Mouse (Mus musculus) heart, postnatal 14 days (tissue): ENCODE measurements around the gene Yipf1. TPM values are rescaled to one million over a fixed set of nuclear protein-coding genes. Genes with fewer than 3 reads are reported as not detected.
A peak's percentile ranks its signal among the peaks of the same experiment; 100 is the strongest.
"Not testable (repeated sequence)": the region's sequence is repeated elsewhere in the genome, so short reads cannot be mapped to it uniquely, and the experiment has no call there.

Source experiments
- DNase-seq, 2 experiments: peaks; one replicate each; pipeline ENCODE4 v3.0.0; 2021 to 2022
- intact Hi-C: fragments of 180-260 bp; cut with DNase I; formaldehyde crosslinking; loops from one replicate; pipeline ENCODE4 v1.15.1; 2025
- total RNA-seq, 2 experiments: library from RNA; stranded (reverse); gene quantifications; 2 replicates each; pipeline ENCODE4 v1.2.3; 2021

Gene Yipf1
- total RNA-seq, 2 experiments from 2014 or later = 22.3 to 25.3 TPM

- DNase-seq = no peak
- intact Hi-C loops = no loop called here
These were observed 4.5 kb downstream of the Yipf1 start for GRCm38 (mm10) chr4:107318646-107319045.

GRCm38 (mm10) chr4:107321041-107321440 is 6.9 kb downstream of the Yipf1 start:
- intact Hi-C loops = no loop called here
- no peak for DNase-seq

- intact Hi-C loops = no loop called here
- no peak for DNase-seq
These were observed 8.9 kb downstream of the Yipf1 start for GRCm38 (mm10) chr4:107323113-107323512.

GRCm38 (mm10) chr4:107328530-107328929 is 14.4 kb downstream of the Yipf1 start:
- no peak for DNase-seq
- intact Hi-C loops = no loop called here

GRCm38 (mm10) chr4:107333514-107333913 is 19.4 kb downstream of the Yipf1 start:
- intact Hi-C loops = no loop called here
- no peak for DNase-seq

- DNase-seq = no peak
- intact Hi-C loops = no loop called here
These were observed 22.2 kb downstream of the Yipf1 start for GRCm38 (mm10) chr4:107336356-107336755.

GRCm38 (mm10) chr4:107337455-107337854 is 23.3 kb downstream of the Yipf1 start:
- DNase-seq = no peak
- intact Hi-C loops = no loop called here

GRCm38 (mm10) chr4:107341354-107341753 is 27.2 kb downstream of the Yipf1 start:
- DNase-seq = no peak
- intact Hi-C loops = no loop called here

- no peak for DNase-seq
- intact Hi-C loops = no loop called here
These were observed 30.4 kb downstream of the Yipf1 start for GRCm38 (mm10) chr4:107344612-107345011.

- intact Hi-C loops = no loop called here
- no peak for DNase-seq
These were observed 33.1 kb downstream of the Yipf1 start for GRCm38 (mm10) chr4:107347221-107347620.

- DNase-seq = no peak
- intact Hi-C loops = loop anchor here (1.0 kb wide), 1 partner anchor 98 kb away; no protein-coding TSS in a partner anchor
These were observed 34.6 kb downstream of the Yipf1 start for GRCm38 (mm10) chr4:107348529-107349310.

- intact Hi-C loops = loop anchor here (1.0 kb wide), 1 partner anchor 99 kb away; no protein-coding TSS in a partner anchor
- DNase-seq = peak; percentile 18 to 45
These were observed 35.3 kb downstream of the Yipf1 start for GRCm38 (mm10) chr4:107349311-107350008.

GRCm38 (mm10) chr4:107351368-107351767 is 37.2 kb downstream of the Yipf1 start:
- DNase-seq = no peak
- intact Hi-C loops = no loop called here

- no peak for DNase-seq
- intact Hi-C loops = no loop called here
These were observed 39.4 kb downstream of the Yipf1 start for GRCm38 (mm10) chr4:107353612-107354011.

- intact Hi-C loops = no loop called here
- DNase-seq = no peak
These were observed 40.0 kb downstream of the Yipf1 start for GRCm38 (mm10) chr4:107354126-107354525.

- no peak for DNase-seq
- intact Hi-C loops = no loop called here
These were observed 40.4 kb downstream of the Yipf1 start for GRCm38 (mm10) chr4:107354543-107354942.

- intact Hi-C loops, DNase-seq: not testable (repeated sequence)
These were observed 43.0 kb downstream of the Yipf1 start for GRCm38 (mm10) chr4:107357172-107357571.

- DNase-seq = no peak
- intact Hi-C loops = no loop called here
These were observed 44.3 kb downstream of the Yipf1 start for GRCm38 (mm10) chr4:107358460-107358859.

GRCm38 (mm10) chr4:107360457-107361145 is 46.4 kb downstream of the Yipf1 start:
- intact Hi-C loops = no loop called here

GRCm38 (mm10) chr4:107362755-107363154 is 48.6 kb downstream of the Yipf1 start:
- no peak for DNase-seq
- intact Hi-C loops = no loop called here

More at GRCm38 (mm10) chr4:107360457-107361145, 46.4 kb downstream of the Yipf1 start:
- DNase-seq = no peak

- no peak for DNase-seq
- intact Hi-C loops = no loop called here
These were observed 49.4 kb downstream of the Yipf1 start for GRCm38 (mm10) chr4:107363573-107363972.
